ENCODE assay signal across 14 mouse cellular contexts in genomic region chr10:85482480-85482879, GRCm38 (mm10).
DNase-seq lines count a peak whose midpoint lies in the region; ATAC-seq lines count a peak whose summit lies in the region.
"Had no signal": no experiment of that assay in that cellular context is flagged by ENCODE, and none has a peak within 500 bp of the region (broad histone marks: within the 10 kb centered on the region; RNA-seq: fewer than 3 reads in every experiment).

No protein-coding gene starts in this region.

- peak; percentile 34; the same call in 1 of the 2 replicates for ATAC-seq in embryonic facial prominence, embryonic 15.5 days (ENCODE audit: insufficient number of reproducible peaks, low FRiP score, low TSS enrichment, low read depth)

- 32% methylated on average over 6 of the region's 6 CpGs for WGBS in embryonic facial prominence, embryonic 15.5 days
- WGBS in limb, embryonic 10.5 days: 35% methylated on average over 6 of the region's 6 CpGs

- no peaks in the 10 kb centered on the region for H3K9me3 ChIP-seq in embryonic facial prominence, embryonic 15.5 days (replicated peaks)
- H3K9me3 ChIP-seq in limb, embryonic 10.5 days (replicated peaks): no peaks in the 10 kb centered on the region
- H3K9me3 ChIP-seq: limb, embryonic 15.5 days; stomach, embryonic 15.5 days had no signal

- no peaks in the 10 kb centered on the region for H3K36me3 ChIP-seq in embryonic facial prominence, embryonic 15.5 days
- H3K36me3 ChIP-seq in limb, embryonic 10.5 days: no peaks in the 10 kb centered on the region
- H3K36me3 ChIP-seq: limb, embryonic 15.5 days; stomach, embryonic 15.5 days had no signal

- H3K27me3 ChIP-seq in embryonic facial prominence, embryonic 15.5 days: no peaks in the 10 kb centered on the region
- no peaks in the 10 kb centered on the region for H3K27me3 ChIP-seq in limb, embryonic 10.5 days (ENCODE audit: low read depth, poor library complexity, severe bottlenecking)
- H3K27me3 ChIP-seq: CH12.LX; limb, embryonic 15.5 days; stomach, embryonic 15.5 days had no signal

- peak; percentile 54 to 57 for DNase-seq in cerebellum, postnatal 10 days
- no peak for DNase-seq in cerebellum, adult 9-10 months
- peak; percentile 60 for DNase-seq in limb, embryonic 10.5 days (ENCODE audit: low spot score)
- peak; percentile 52 for DNase-seq in neural tube, embryonic 10.5 days (ENCODE audit: extremely low spot score, low spot score)
- DNase-seq in cerebellum, adult 11-12 months: no peak
- no peak for DNase-seq in natural killer cell, adult 2 months (ENCODE audit: low spot score in 2 of 2)
- DNase-seq in T-cell, adult 2 months (ENCODE audit: low spot score): no peak
- DNase-seq: heart, adult 11 months; thymus, postnatal 25 days had no signal

- peak overlapping the region; percentile 30; the same call in 1 of the 2 replicates for H3K27ac ChIP-seq in embryonic facial prominence, embryonic 15.5 days (replicated peaks)
- H3K27ac ChIP-seq in limb, embryonic 10.5 days: peak overlapping the region; percentile 66
- H3K27ac ChIP-seq: limb, embryonic 15.5 days; stomach, embryonic 15.5 days had no signal

- H3K9ac ChIP-seq in embryonic facial prominence, embryonic 15.5 days: no peak overlapping the region
- H3K9ac ChIP-seq: limb, embryonic 15.5 days; lung, embryonic 14.5 days; stomach, embryonic 15.5 days had no signal

- no peak overlapping the region for H3K4me2 ChIP-seq in embryonic facial prominence, embryonic 15.5 days (replicated peaks)
- H3K4me2 ChIP-seq: limb, embryonic 15.5 days; lung, embryonic 14.5 days; stomach, embryonic 15.5 days had no signal

- H3K4me1 ChIP-seq in embryonic facial prominence, embryonic 15.5 days: peaks cover 23% of the 10 kb centered on the region
- H3K4me1 ChIP-seq in limb, embryonic 10.5 days: peaks cover 26% of the 10 kb centered on the region

- no peak overlapping the region for H3K4me3 ChIP-seq in embryonic facial prominence, embryonic 15.5 days (replicated peaks)
- H3K4me3 ChIP-seq in limb, embryonic 10.5 days: no peak overlapping the region
- H3K4me3 ChIP-seq: limb, embryonic 15.5 days; stomach, embryonic 15.5 days had no signal

Comparison
In these comparisons a context has a peak if more than half of its experiments do, and no peak if none do; other contexts are left out.
1. DNase-seq: peak in cerebellum, postnatal 10 days (2 of 2), limb, embryonic 10.5 days (single experiment) and neural tube, embryonic 10.5 days (single experiment); none in cerebellum, adult 9-10 months (single experiment), cerebellum, adult 11-12 months (single experiment), natural killer cell, adult 2 months (0 of 2) and T-cell, adult 2 months (single experiment).